Mouse (Mus musculus): ENCODE measurements around the gene Wrap73. TPM values are rescaled to one million over a fixed set of nuclear protein-coding genes. Genes with fewer than 3 reads are reported as not detected.

Gene Wrap73
- polyA plus RNA-seq, 1 experiment from 2014 or later = 38.6 TPM

DNA sequence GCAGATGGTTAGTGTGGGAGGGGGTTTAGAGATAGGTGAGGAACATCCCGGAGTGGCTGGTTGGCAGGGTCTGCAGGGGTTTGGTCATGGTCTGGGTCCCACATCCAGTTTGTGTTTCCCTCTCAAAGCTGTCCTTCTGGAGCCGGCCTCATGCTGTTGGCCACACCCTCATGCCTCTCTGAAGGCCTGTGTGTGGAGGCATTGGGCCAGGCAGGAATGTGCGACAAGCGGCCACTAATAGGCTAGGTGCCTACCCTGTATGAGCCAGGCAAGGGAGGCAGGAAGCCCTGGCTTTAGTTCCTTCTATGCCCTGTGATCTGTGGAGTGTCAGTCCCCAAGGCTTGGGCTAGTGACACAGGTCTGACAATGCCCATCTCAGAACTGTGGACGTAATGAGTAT lies 42.8 kb downstream of the Wrap73 start:
- no peaks in the 10 kb centered on the region for H3K9me3 ChIP-seq (replicated peaks; ENCODE audit: control insufficient read depth, low read length)
- H3K9ac ChIP-seq (ENCODE audit: low read length) = no peak overlapping the region
- no peaks in the 10 kb centered on the region for H3K36me3 ChIP-seq (ENCODE audit: control insufficient read depth, insufficient read depth, low read length)
- ATAC-seq (ENCODE audit: insufficient read depth, low FRiP score) = no peak
- no peaks in the 10 kb centered on the region for H3K27me3 ChIP-seq (ENCODE audit: control insufficient read depth, insufficient read depth, low read length)
- no peak overlapping the region for H3K4me3 ChIP-seq (replicated peaks; ENCODE audit: low read length)
- WGBS = 62% methylated on average over 5 of the region's 5 CpGs
- no peak overlapping the region for H3K27ac ChIP-seq (ENCODE audit: low read length)
- H3K4me2 ChIP-seq (ENCODE audit: low read depth, low read length) = no peak overlapping the region
- H3K4me1 ChIP-seq (ENCODE audit: control insufficient read depth, insufficient read depth, low read length) = no peaks in the 10 kb centered on the region

GRCm38 (mm10) chr4:154186002-154186537 lies 43.9 kb downstream of the Wrap73 start:
- Histone ChIP-seq H3K9ac (ENCODE audit: low read length) (no peak overlapping the region), H3K4me2 (ENCODE audit: low read depth, low read length) (no peak overlapping the region), H3K9me3 (replicated peaks; ENCODE audit: control insufficient read depth, low read length) (no peaks in the 10 kb centered on the region), H3K27ac (ENCODE audit: low read length) (no peak overlapping the region), H3K36me3 (ENCODE audit: control insufficient read depth, insufficient read depth, low read length) (no peaks in the 10 kb centered on the region), H3K4me1 (ENCODE audit: control insufficient read depth, insufficient read depth, low read length) (no peaks in the 10 kb centered on the region), H3K27me3 (ENCODE audit: control insufficient read depth, insufficient read depth, low read length) (no peaks in the 10 kb centered on the region), H3K4me3 (replicated peaks; ENCODE audit: low read length) (no peak overlapping the region)
- WGBS = 43% methylated on average over 11 of the region's 11 CpGs
- no peak for ATAC-seq (ENCODE audit: insufficient read depth, low FRiP score)

GRCm38 (mm10) chr4:154188948-154189347 lies 46.8 kb downstream of the Wrap73 start:
- H3K27ac ChIP-seq (ENCODE audit: low read length) = no peak overlapping the region
- no peak overlapping the region for H3K4me2 ChIP-seq (ENCODE audit: low read depth, low read length)
- no peak for ATAC-seq (ENCODE audit: insufficient read depth, low FRiP score)
- H3K9ac ChIP-seq (ENCODE audit: low read length) = no peak overlapping the region
- H3K4me1 ChIP-seq (ENCODE audit: control insufficient read depth, insufficient read depth, low read length) = no peaks in the 10 kb centered on the region
- no peak overlapping the region for H3K4me3 ChIP-seq (replicated peaks; ENCODE audit: low read length)
- no peaks in the 10 kb centered on the region for H3K9me3 ChIP-seq (replicated peaks; ENCODE audit: control insufficient read depth, low read length)
- no peaks in the 10 kb centered on the region for H3K36me3 ChIP-seq (ENCODE audit: control insufficient read depth, insufficient read depth, low read length)
- H3K27me3 ChIP-seq (ENCODE audit: control insufficient read depth, insufficient read depth, low read length) = no peaks in the 10 kb centered on the region
- 68% methylated on average over 8 of the region's 8 CpGs for WGBS

GRCm38 (mm10) chr4:154197961-154198360 lies 55.8 kb downstream of the Wrap73 start:
- no peaks in the 10 kb centered on the region for H3K4me1 ChIP-seq (ENCODE audit: control insufficient read depth, insufficient read depth, low read length)
- no peak overlapping the region for H3K4me2 ChIP-seq (ENCODE audit: low read depth, low read length)
- H3K9me3 ChIP-seq (replicated peaks; ENCODE audit: control insufficient read depth, low read length) = no peaks in the 10 kb centered on the region
- H3K9ac ChIP-seq (ENCODE audit: low read length) = no peak overlapping the region
- 71% methylated on average over 6 of the region's 6 CpGs for WGBS
- H3K27me3 ChIP-seq (ENCODE audit: control insufficient read depth, insufficient read depth, low read length) = no peaks in the 10 kb centered on the region
- H3K4me3 ChIP-seq (replicated peaks; ENCODE audit: low read length) = no peak overlapping the region
- no peaks in the 10 kb centered on the region for H3K36me3 ChIP-seq (ENCODE audit: control insufficient read depth, insufficient read depth, low read length)
- no peak for ATAC-seq (ENCODE audit: insufficient read depth, low FRiP score)
- H3K27ac ChIP-seq (ENCODE audit: low read length) = no peak overlapping the region

DNA sequence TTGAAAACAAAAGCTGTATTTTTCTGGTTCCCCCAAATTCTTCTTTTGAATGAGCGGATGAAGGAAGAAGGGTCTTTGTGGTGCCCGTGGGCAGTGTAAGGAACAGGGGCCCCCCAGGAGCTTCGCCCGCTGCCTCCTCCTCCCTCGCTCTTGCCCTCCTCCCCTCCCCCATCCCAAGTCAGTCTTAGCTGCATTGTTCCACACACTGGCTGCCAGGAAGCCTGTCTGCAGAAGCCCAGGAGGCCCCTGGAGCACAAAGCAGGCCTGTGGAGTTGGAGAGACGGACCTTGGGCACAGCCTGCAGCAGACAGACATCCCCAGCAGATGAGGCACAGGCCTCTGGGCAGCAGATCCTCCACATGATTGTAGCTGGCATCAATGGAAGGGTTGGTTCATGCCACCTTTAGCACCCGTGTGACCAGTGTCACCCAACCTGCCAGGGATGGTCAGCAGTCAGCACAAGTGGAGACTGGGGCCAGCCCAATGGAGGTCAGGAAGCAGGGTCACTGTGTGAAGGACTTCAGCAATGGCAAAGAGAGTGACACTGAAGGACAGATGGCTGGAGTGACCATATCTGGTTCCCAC lies 56.3 kb downstream of the Wrap73 start:
- Histone ChIP-seq H3K4me1 (ENCODE audit: control insufficient read depth, insufficient read depth, low read length) (no peaks in the 10 kb centered on the region), H3K27ac (ENCODE audit: low read length) (no peak overlapping the region), H3K27me3 (ENCODE audit: control insufficient read depth, insufficient read depth, low read length) (no peaks in the 10 kb centered on the region), H3K36me3 (ENCODE audit: control insufficient read depth, insufficient read depth, low read length) (no peaks in the 10 kb centered on the region), H3K4me3 (replicated peaks; ENCODE audit: low read length) (no peak overlapping the region), H3K4me2 (ENCODE audit: low read depth, low read length) (no peak overlapping the region), H3K9ac (ENCODE audit: low read length) (no peak overlapping the region), H3K9me3 (replicated peaks; ENCODE audit: control insufficient read depth, low read length) (no peaks in the 10 kb centered on the region)
- no peak for ATAC-seq (ENCODE audit: insufficient read depth, low FRiP score)
- WGBS = 59% methylated on average over 7 of the region's 7 CpGs

- no peak overlapping the region for H3K4me3 ChIP-seq (replicated peaks; ENCODE audit: low read length)
- H3K27ac ChIP-seq (ENCODE audit: low read length) = no peak overlapping the region
- peaks cover 9% of the 10 kb centered on the region; the same call in 1 of the 2 replicates for H3K4me1 ChIP-seq (ENCODE audit: control insufficient read depth, insufficient read depth, low read length)
- no peak for ATAC-seq (ENCODE audit: insufficient read depth, low FRiP score)
- H3K9me3 ChIP-seq (replicated peaks; ENCODE audit: control insufficient read depth, low read length) = no peaks in the 10 kb centered on the region
- no peaks in the 10 kb centered on the region for H3K36me3 ChIP-seq (ENCODE audit: control insufficient read depth, insufficient read depth, low read length)
- H3K9ac ChIP-seq (ENCODE audit: low read length) = no peak overlapping the region
- WGBS = 66% methylated on average over 5 of the region's 5 CpGs
- no peaks in the 10 kb centered on the region for H3K27me3 ChIP-seq (ENCODE audit: control insufficient read depth, insufficient read depth, low read length)
- no peak overlapping the region for H3K4me2 ChIP-seq (ENCODE audit: low read depth, low read length)
These were observed 59.3 kb downstream of the Wrap73 start for GRCm38 (mm10) chr4:154201511-154201910.

- H3K4me1 ChIP-seq (ENCODE audit: control insufficient read depth, insufficient read depth, low read length) = peaks cover 9% of the 10 kb centered on the region; the same call in 1 of the 2 replicates
- H3K4me3 ChIP-seq (replicated peaks; ENCODE audit: low read length) = no peak overlapping the region
- no peaks in the 10 kb centered on the region for H3K27me3 ChIP-seq (ENCODE audit: control insufficient read depth, insufficient read depth, low read length)
- H3K36me3 ChIP-seq (ENCODE audit: control insufficient read depth, insufficient read depth, low read length) = no peaks in the 10 kb centered on the region
- H3K9me3 ChIP-seq (replicated peaks; ENCODE audit: control insufficient read depth, low read length) = no peaks in the 10 kb centered on the region
- H3K9ac ChIP-seq (ENCODE audit: low read length) = no peak overlapping the region
- no peak overlapping the region for H3K27ac ChIP-seq (ENCODE audit: low read length)
- no peak for ATAC-seq (ENCODE audit: insufficient read depth, low FRiP score)
- H3K4me2 ChIP-seq (ENCODE audit: low read depth, low read length) = no peak overlapping the region
- WGBS = 71% methylated on average over 7 of the region's 7 CpGs
These were observed 62.4 kb downstream of the Wrap73 start for GRCm38 (mm10) chr4:154204532-154204931.

- Histone ChIP-seq H3K9me3 (replicated peaks; ENCODE audit: control insufficient read depth, low read length) (no peaks in the 10 kb centered on the region), H3K4me2 (ENCODE audit: low read depth, low read length) (no peak overlapping the region), H3K27ac (ENCODE audit: low read length) (no peak overlapping the region), H3K4me3 (replicated peaks; ENCODE audit: low read length) (no peak overlapping the region), H3K27me3 (ENCODE audit: control insufficient read depth, insufficient read depth, low read length) (no peaks in the 10 kb centered on the region), H3K36me3 (ENCODE audit: control insufficient read depth, insufficient read depth, low read length) (no peaks in the 10 kb centered on the region), H3K9ac (ENCODE audit: low read length) (no peak overlapping the region), H3K4me1 (ENCODE audit: control insufficient read depth, insufficient read depth, low read length) (peaks cover 9% of the 10 kb centered on the region; the same call in 1 of the 2 replicates)
- WGBS = 42% methylated on average over 5 of the region's 5 CpGs
- ATAC-seq (ENCODE audit: insufficient read depth, low FRiP score) = no peak
These were observed 63.2 kb downstream of the Wrap73 start for GRCm38 (mm10) chr4:154205392-154205791.

GRCm38 (mm10) chr4:154207261-154207660 lies 65.1 kb downstream of the Wrap73 start:
- Histone ChIP-seq H3K9ac (ENCODE audit: low read length) (no peak overlapping the region), H3K9me3 (replicated peaks; ENCODE audit: control insufficient read depth, low read length) (no peaks in the 10 kb centered on the region), H3K27me3 (ENCODE audit: control insufficient read depth, insufficient read depth, low read length) (no peaks in the 10 kb centered on the region), H3K4me2 (ENCODE audit: low read depth, low read length) (no peak overlapping the region), H3K4me1 (ENCODE audit: control insufficient read depth, insufficient read depth, low read length) (peaks cover 9% of the 10 kb centered on the region; the same call in 1 of the 2 replicates), H3K27ac (ENCODE audit: low read length) (no peak overlapping the region), H3K4me3 (replicated peaks; ENCODE audit: low read length) (no peak overlapping the region), H3K36me3 (ENCODE audit: control insufficient read depth, insufficient read depth, low read length) (no peaks in the 10 kb centered on the region)
- ATAC-seq (ENCODE audit: insufficient read depth, low FRiP score) = no peak
- 15% methylated on average over 5 of the region's 5 CpGs for WGBS
